9 mouse cellular contexts compared by ENCODE assay signal in genomic region chr9:63143641-63144501, GRCm38 (mm10). TPM values are rescaled to one million over a fixed set of nuclear protein-coding genes. Genes with fewer than 3 reads are reported as not detected.
DNase-seq lines count a peak whose midpoint lies in the region; ATAC-seq and TF ChIP-seq lines count a peak whose summit lies in the region.
"Had no signal": no experiment of that assay in that cellular context is flagged by ENCODE, and none has a peak within 500 bp of the region (broad histone marks: within the 10 kb centered on the region; RNA-seq: fewer than 3 reads in every experiment).

No protein-coding gene starts in this region.

- no peaks in the 10 kb centered on the region for H3K9me3 ChIP-seq in lung, postnatal 0 days (ENCODE audit: low read length)
- no peaks in the 10 kb centered on the region for H3K9me3 ChIP-seq in forebrain, embryonic 11.5 days (ENCODE audit: control insufficient read depth, low read length)
- H3K9me3 ChIP-seq in intestine, embryonic 16.5 days (ENCODE audit: control insufficient read depth, low read length), result no peaks in the 10 kb centered on the region
- H3K9me3 ChIP-seq in stomach, embryonic 15.5 days, result no peaks in the 10 kb centered on the region

- no peak for TF ChIP-seq CTCF in lung, postnatal 0 days (IDR thresholded peaks at IDR 0.05)

- H3K27ac ChIP-seq in lung, postnatal 0 days (ENCODE audit: low read length), result no peak overlapping the region
- no peak overlapping the region for H3K27ac ChIP-seq in forebrain, embryonic 11.5 days (ENCODE audit: low read depth, low read length)
- no peak overlapping the region for H3K27ac ChIP-seq in intestine, embryonic 16.5 days (ENCODE audit: low read length)
- no peak overlapping the region for H3K27ac ChIP-seq in stomach, embryonic 15.5 days

- no peak for TF ChIP-seq EP300 in lung, postnatal 0 days (IDR thresholded peaks at IDR 0.05)

- H3K36me3 ChIP-seq in lung, postnatal 0 days (ENCODE audit: insufficient read depth, low read length), result no peaks in the 10 kb centered on the region
- H3K36me3 ChIP-seq in forebrain, embryonic 11.5 days (ENCODE audit: control insufficient read depth, insufficient read depth, low read length), result no peaks in the 10 kb centered on the region
- no peaks in the 10 kb centered on the region for H3K36me3 ChIP-seq in intestine, embryonic 16.5 days (ENCODE audit: control insufficient read depth, insufficient read depth, low read length)
- no peaks in the 10 kb centered on the region for H3K36me3 ChIP-seq in stomach, embryonic 15.5 days

- no peak for ATAC-seq in lung, postnatal 0 days
- no peak for ATAC-seq in forebrain, embryonic 11.5 days (replicated peaks; ENCODE audit: low FRiP score)
- no peak for ATAC-seq in intestine, embryonic 16.5 days
- ATAC-seq in stomach, embryonic 15.5 days (ENCODE audit: insufficient read depth, low FRiP score, low read depth), result no peak

- H3K27me3 ChIP-seq in lung, postnatal 0 days (replicated peaks; ENCODE audit: insufficient read depth, low read length), result peaks cover 96% of the 10 kb centered on the region
- peaks cover 98% of the 10 kb centered on the region for H3K27me3 ChIP-seq in forebrain, embryonic 11.5 days (ENCODE audit: control insufficient read depth, insufficient read depth, low read length)
- H3K27me3 ChIP-seq in intestine, embryonic 16.5 days (replicated peaks; ENCODE audit: control insufficient read depth, insufficient read depth, low read length), result peaks cover 98% of the 10 kb centered on the region
- peaks cover 98% of the 10 kb centered on the region for H3K27me3 ChIP-seq in stomach, embryonic 15.5 days (replicated peaks)

- no peak overlapping the region for H3K9ac ChIP-seq in lung, postnatal 0 days (replicated peaks; ENCODE audit: low read depth)
- no peak overlapping the region for H3K9ac ChIP-seq in forebrain, embryonic 11.5 days (ENCODE audit: low read length)
- no peak overlapping the region for H3K9ac ChIP-seq in intestine, embryonic 16.5 days (ENCODE audit: low read depth, low read length)
- no peak overlapping the region for H3K9ac ChIP-seq in stomach, embryonic 15.5 days

- H3K4me3 ChIP-seq in lung, postnatal 0 days (ENCODE audit: low read depth, low read length), result peak overlapping the region; percentile 12; the same call in 1 of the 2 replicates
- peak overlapping the region; percentile 7; the same call in 1 of the 2 replicates for H3K4me3 ChIP-seq in forebrain, embryonic 11.5 days (ENCODE audit: low read depth, low read length)
- H3K4me3 ChIP-seq in intestine, embryonic 16.5 days (ENCODE audit: low read length), result peak overlapping the region; percentile 29; the same call in 1 of the 2 replicates
- H3K4me3 ChIP-seq in stomach, embryonic 15.5 days (replicated peaks), result 0 out of 2 replicates have a peak overlapping the region, but pooled peaks have one; percentile 1

- peaks cover 6% of the 10 kb centered on the region for H3K4me1 ChIP-seq in lung, postnatal 0 days (ENCODE audit: insufficient read depth, low read depth, low read length)
- peaks cover 21% of the 10 kb centered on the region for H3K4me1 ChIP-seq in forebrain, embryonic 11.5 days (replicated peaks; ENCODE audit: control insufficient read depth, insufficient read depth, low read length)
- H3K4me1 ChIP-seq in intestine, embryonic 16.5 days (ENCODE audit: control insufficient read depth, insufficient read depth, low read length), result peaks cover 35% of the 10 kb centered on the region
- H3K4me1 ChIP-seq in stomach, embryonic 15.5 days, result peaks cover 52% of the 10 kb centered on the region

- WGBS in lung, postnatal 0 days, result 1% methylated on average over 45 of the region's 47 CpGs
- WGBS in forebrain, embryonic 11.5 days, result under 1% methylated on average over 47 of the region's 47 CpGs
- 2% methylated on average over 47 of the region's 47 CpGs for WGBS in intestine, embryonic 16.5 days
- 2% methylated on average over 47 of the region's 47 CpGs for WGBS in stomach, embryonic 15.5 days

- H3K4me2 ChIP-seq in lung, postnatal 0 days (replicated peaks; ENCODE audit: low read depth, low read length), result peak overlapping the region; percentile 28; the same call in 1 of the 2 replicates
- no peak overlapping the region for H3K4me2 ChIP-seq in forebrain, embryonic 11.5 days (ENCODE audit: low read depth, low read length, severe bottlenecking)
- H3K4me2 ChIP-seq in intestine, embryonic 16.5 days (ENCODE audit: low read depth, low read length), result no peak overlapping the region
- H3K4me2 ChIP-seq in stomach, embryonic 15.5 days, result peak overlapping the region; percentile 26

- no peak for DNase-seq in lung, postnatal 0 days (ENCODE audit: low spot score)
- no peak for DNase-seq in lung, postnatal 25 days (ENCODE audit: low spot score)
- DNase-seq in forebrain, embryonic 11.5 days (ENCODE audit: low spot score), result no peak
- DNase-seq in ovary, adult 18-20 months (ENCODE audit: low spot score), result no peak
- DNase-seq in adrenal gland, postnatal 25 days, result no peak
- DNase-seq: kidney, postnatal 10 days had no signal

RNA-seq across cellular contexts. Expression of gene Skor1, which starts 4.9 kb away (rescaled TPM):
- 0.04 TPM in 1 of 2 replicates, not detected in the other for polyA plus RNA-seq in lung, postnatal 0 days (2015; fragmentation: Nextera tagmentation; extraction: Ambion mirVana)
- polyA plus RNA-seq in forebrain, embryonic 11.5 days (2014; fragmentation: Nextera tagmentation; extraction: Ambion mirVana), result 0.33 and 0.43 TPM in 2 replicates
- not detected in 2 replicates for polyA plus RNA-seq in intestine, embryonic 16.5 days (2015; fragmentation: Nextera tagmentation; extraction: Ambion mirVana)
- 0.05 TPM in 1 of 2 replicates, not detected in the other for polyA plus RNA-seq in stomach, embryonic 15.5 days (2015; fragmentation: Nextera tagmentation; extraction: Ambion mirVana)
- 0.12 TPM in 1 of 2 replicates, not detected in the other for total RNA-seq in adrenal gland, postnatal 25 days (2021)
- total RNA-seq: megakaryocyte-erythroid progenitor cell, adult 5-6 weeks had no signal

Comparison
In these comparisons a context has a peak if more than half of its experiments do, and no peak if none do; other contexts are left out.
1. H3K4me2 ChIP-seq: peak in lung, postnatal 0 days (single experiment) and stomach, embryonic 15.5 days (single experiment); none in forebrain, embryonic 11.5 days (single experiment) and intestine, embryonic 16.5 days (single experiment).
2. Peak in every context shown above with its lines, with median percentiles within 50 percentile points of each other: H3K4me3 ChIP-seq.